Mouse (Mus musculus) frontal cortex, postnatal 10 days (tissue): ENCODE measurements at regions not wholly inside any gene's neighbourhood (a gene's known extent, or its start where the extent isn't known, plus 50 kb on each side); places are given as distances from the start of the nearest gene placed in this dataset.

ENCODE experiments used
- DNase-seq, 2 experiments: peaks; one replicate each; pipeline ENCODE4 v3.0.0; 2022; ENCODE audit warnings: low spot score in 2 of 2, mixed read lengths in 1 of 2

GRCm38 (mm10) chr10:23052480-23053378 is 232.8 kb upstream of the Tcf21 start:
- no peak for DNase-seq

DNA sequence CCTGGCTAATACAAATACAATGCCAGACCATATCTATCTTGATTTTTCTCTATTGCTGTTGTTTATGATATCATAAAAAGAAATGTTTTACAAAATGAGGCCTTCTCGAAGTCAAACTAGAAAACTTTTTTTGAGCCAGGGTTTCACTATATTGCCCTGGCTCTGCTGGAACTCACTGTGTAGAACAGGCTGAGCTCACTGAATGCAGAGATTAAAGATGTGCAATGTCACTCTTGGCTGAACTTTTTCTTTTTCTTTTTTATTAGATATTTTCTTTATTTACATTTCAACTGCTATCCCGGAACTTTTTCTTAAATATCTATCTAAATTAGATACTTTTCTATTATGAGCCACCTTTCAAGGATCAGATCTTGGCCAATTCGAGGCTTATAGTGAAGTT is 224.5 kb upstream of the Tcf21 start:
- DNase-seq: no peak

- DNase-seq: no peak
These were observed 211.6 kb upstream of the Tcf21 start for GRCm38 (mm10) chr10:23031491-23032126.

GRCm38 (mm10) chr10:23027961-23028360 is 208.0 kb upstream of the Tcf21 start:
- no peak for DNase-seq

GRCm38 (mm10) chr10:23017151-23017678 is 197.2 kb upstream of the Tcf21 start:
- DNase-seq: no peak

- no peak for DNase-seq
These were observed 196.1 kb upstream of the Tcf21 start for GRCm38 (mm10) chr10:23015935-23016694.

DNA sequence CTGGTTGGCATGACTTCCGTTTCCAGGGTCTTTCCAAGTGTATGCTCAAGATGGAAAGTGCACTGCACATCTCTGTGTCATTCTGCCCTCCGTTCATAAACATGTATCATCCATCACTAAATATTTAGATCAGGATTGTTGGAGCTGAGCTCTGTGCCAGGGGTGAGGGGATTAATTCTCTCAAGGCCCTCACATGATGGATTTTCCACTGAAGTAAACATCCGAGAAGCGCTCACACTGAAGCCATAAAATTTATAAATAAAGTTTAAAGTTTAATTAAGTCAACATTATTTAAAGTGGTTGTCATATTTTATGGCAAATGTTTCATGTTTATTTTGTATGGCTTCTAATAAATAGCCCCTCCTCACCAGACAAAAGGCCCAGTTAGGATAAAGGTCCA is 190.7 kb upstream of the Tcf21 start:
- DNase-seq: no peak

GRCm38 (mm10) chr10:23010201-23010600 is 190.2 kb upstream of the Tcf21 start:
- DNase-seq: no peak

GRCm38 (mm10) chr10:23004768-23005167 is 184.8 kb upstream of the Tcf21 start:
- no peak for DNase-seq

GRCm38 (mm10) chr10:23003686-23004085 is 183.7 kb upstream of the Tcf21 start:
- DNase-seq: no peak

- DNase-seq: no peak
These were observed 178.6 kb upstream of the Tcf21 start for GRCm38 (mm10) chr10:22998561-22998960.

- no peak for DNase-seq
These were observed 177.6 kb upstream of the Tcf21 start for GRCm38 (mm10) chr10:22997571-22997970.

GRCm38 (mm10) chr10:22993158-22993557 is 173.2 kb upstream of the Tcf21 start:
- DNase-seq: no peak

- no peak for DNase-seq
These were observed 161.8 kb upstream of the Tcf21 start for GRCm38 (mm10) chr10:22981798-22982197.

DNA sequence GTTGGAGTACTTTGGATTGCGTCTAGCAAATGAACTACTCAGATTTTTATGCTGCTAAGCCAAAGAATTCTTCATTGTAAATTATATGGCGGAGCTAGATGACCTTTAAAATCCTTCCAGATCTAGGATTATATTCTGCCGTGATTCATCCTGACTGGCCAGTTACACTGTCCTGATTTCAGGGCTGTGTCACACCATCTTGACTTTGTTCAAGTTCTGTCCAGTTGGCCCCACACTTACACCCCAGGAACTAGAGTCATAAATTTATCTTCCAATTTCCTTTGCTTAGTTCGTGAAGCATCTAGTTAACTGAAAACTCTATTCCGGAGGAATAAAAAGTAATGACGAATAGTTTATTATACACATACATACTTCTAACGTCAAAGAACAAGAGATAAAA is 158.5 kb upstream of the Tcf21 start:
- no peak for DNase-seq

- no peak for DNase-seq
These were observed 137.0 kb upstream of the Tcf21 start for GRCm38 (mm10) chr10:22956956-22957355.

- DNase-seq: no peak
These were observed 133.3 kb upstream of the Tcf21 start for GRCm38 (mm10) chr10:22953283-22953682.

DNA sequence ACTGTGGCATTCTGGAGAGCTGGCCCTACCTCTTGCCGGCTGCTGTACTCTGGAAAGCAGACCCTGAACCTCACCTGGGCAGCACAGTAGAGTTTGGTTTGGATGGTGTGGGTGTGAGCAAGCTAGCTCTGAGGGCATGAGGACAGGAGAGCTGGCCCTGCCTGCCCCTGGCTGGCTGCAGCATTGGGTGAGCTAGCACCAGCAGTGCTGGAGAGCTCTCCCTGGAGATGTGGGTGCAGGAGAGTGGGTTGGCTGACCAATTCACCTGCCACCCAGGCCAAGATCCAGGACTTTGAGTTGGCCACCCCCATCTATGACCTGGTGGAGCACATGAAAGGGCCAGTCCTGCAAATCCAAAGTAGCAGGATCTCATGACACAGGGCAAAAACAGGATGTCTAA is 124.3 kb upstream of the Tcf21 start:
- DNase-seq: no peak

GRCm38 (mm10) chr10:22927977-22928376 is 108.0 kb upstream of the Tcf21 start:
- no peak for DNase-seq

DNA sequence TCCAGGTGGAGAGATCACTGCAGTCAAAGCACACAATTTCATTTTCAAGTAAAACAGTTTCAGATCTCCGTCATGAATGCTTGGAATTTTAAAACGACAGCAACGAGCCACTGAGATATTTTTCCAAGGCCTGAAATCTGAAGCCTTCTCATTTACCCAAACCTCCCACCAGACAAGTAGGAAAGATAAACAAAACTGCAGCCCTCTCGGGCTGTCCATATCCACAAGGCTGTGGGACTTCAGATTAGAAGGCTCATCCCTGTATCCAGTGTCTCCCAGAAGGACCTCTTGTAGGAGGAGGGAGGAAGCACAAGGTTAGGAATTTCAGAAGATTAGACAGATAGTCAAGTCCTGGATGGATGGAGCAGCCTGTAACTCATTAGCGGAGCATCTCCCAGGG is 106.1 kb upstream of the Tcf21 start:
- no peak for DNase-seq

DNA sequence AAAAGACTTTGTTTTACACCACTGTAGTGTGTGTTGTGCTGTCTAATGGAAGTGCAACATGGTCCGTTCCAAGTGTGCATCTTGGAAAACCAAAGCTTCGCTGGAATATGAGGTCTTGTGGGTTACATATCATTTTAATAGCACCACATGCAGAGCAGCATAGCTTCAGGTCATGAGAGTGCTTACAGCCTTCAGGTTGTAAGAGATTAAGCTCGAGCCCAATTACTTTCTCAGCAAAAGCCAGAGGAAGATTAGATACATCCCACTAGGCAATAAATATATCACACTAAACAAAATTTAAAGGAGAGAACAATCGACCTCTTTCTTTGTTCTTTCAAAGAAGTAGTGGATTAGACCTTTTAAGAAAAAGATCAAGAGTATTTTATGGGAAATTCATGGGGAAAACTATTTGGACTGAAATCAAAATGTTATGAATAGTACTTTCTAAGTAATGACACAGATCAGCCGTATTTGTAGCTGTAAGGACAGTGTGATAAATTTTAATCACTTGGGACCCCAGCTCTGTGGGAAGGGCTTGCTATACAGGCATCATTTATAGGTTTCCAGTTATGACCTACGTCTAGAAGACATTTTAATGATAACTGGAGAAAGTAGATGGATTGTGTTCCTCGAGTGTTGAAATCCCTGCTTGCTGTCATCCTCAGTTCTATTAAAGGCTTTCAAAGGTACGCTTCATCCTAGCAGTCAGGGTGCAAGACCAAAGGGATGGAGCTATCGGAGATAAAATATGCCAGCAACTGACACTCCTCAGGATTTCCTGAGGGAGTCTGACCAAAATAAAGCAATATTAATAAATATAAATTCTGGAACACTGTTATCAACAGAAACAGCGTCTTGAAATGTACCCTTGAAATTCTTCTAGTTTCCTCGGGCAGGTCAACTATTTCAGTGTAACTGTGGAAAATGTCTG is 101.3 kb upstream of the Tcf21 start:
- DNase-seq: no peak
